Mouse (Mus musculus): ENCODE data around the gene Srp9. TPM values are rescaled to one million over a fixed set of nuclear protein-coding genes. Genes with fewer than 3 reads are reported as not detected.

The Srp9 gene
- polyA plus RNA-seq, 1 experiment = 75.1 TPM

- Histone ChIP-seq H3ac (ENCODE audit: control insufficient read depth, insufficient read length) (peak overlapping the region; percentile 88), H3K27me3 (ENCODE audit: control insufficient read depth, insufficient read depth, insufficient read length) (no peaks in the 10 kb centered on the region), H3K4me2 (ENCODE audit: low read depth) (peak overlapping the region; percentile 95), H3K36me3 (ENCODE audit: control insufficient read depth, insufficient read depth) (peaks cover 7% of the 10 kb centered on the region), H3K4me3 (peak overlapping the region; percentile 35), H3K79me2 (ENCODE audit: control insufficient read depth, insufficient read depth) (peaks cover 45% of the 10 kb centered on the region)
- TF ChIP-seq TCF3 (IDR thresholded peaks at IDR 0.05; ENCODE audit: insufficient read length, low read depth) (no peak), POLR2AphosphoS2 (IDR thresholded peaks at IDR 0.05; ENCODE audit: insufficient read length, low read depth) (peak; percentile 36), MYOG (IDR thresholded peaks at IDR 0.05; ENCODE audit: control insufficient read depth in 1 of 3, insufficient read depth in 1 of 3, insufficient read length in 2 of 3, low read depth in 2 of 3) (peak in 1 of 3 experiments; percentile 17), USF1 (IDR thresholded peaks at IDR 0.05; ENCODE audit: low read depth) (no peak), E2F4 (IDR thresholded peaks at IDR 0.05; ENCODE audit: insufficient read depth) (no peak), POLR2A (IDR thresholded peaks at IDR 0.05; ENCODE audit: insufficient read length, low read depth) (peak; percentile 66), MAX (IDR thresholded peaks at IDR 0.05; ENCODE audit: low read depth) (no peak), MYOD1 (IDR thresholded peaks at IDR 0.05; ENCODE audit: control insufficient read depth in 1 of 3, insufficient read length in 2 of 3, low read depth in 2 of 3) (no peak), SRF (IDR thresholded peaks at IDR 0.05; ENCODE audit: control insufficient read depth, insufficient read length, low read depth) (no peak), TCF12 (IDR thresholded peaks at IDR 0.05; ENCODE audit: insufficient read depth, poor library complexity, severe bottlenecking) (no peak)
Observed at GRCm38 (mm10) chr1:182124924-182125368, 409 bp downstream of the Srp9 start.

GRCm38 (mm10) chr1:182130830-182131229 is 6.3 kb downstream of the Srp9 start:
- Histone ChIP-seq H3K4me3 (no peak overlapping the region), H3ac (ENCODE audit: control insufficient read depth, insufficient read length) (no peak overlapping the region), H3K36me3 (ENCODE audit: control insufficient read depth, insufficient read depth) (peaks cover 13% of the 10 kb centered on the region), H3K79me2 (ENCODE audit: control insufficient read depth, insufficient read depth) (peaks cover 37% of the 10 kb centered on the region), H3K4me2 (ENCODE audit: low read depth) (no peak overlapping the region), H3K27me3 (ENCODE audit: control insufficient read depth, insufficient read depth, insufficient read length) (no peaks in the 10 kb centered on the region)
- no peak for TF ChIP-seq POLR2A (IDR thresholded peaks at IDR 0.05; ENCODE audit: insufficient read length, low read depth)
- TF ChIP-seq MAX (IDR thresholded peaks at IDR 0.05; ENCODE audit: low read depth) = no peak
- no peak for TF ChIP-seq CEBPB (IDR thresholded peaks at IDR 0.05; ENCODE audit: insufficient read depth, poor library complexity, severe bottlenecking)

- H3K4me3 ChIP-seq = no peak overlapping the region
Observed at GRCm38 (mm10) chr1:182137204-182138125, 12.9 kb downstream of the Srp9 start.

GRCm38 (mm10) chr1:182138172-182138571 is 13.6 kb downstream of the Srp9 start:
- no peak overlapping the region for H3ac ChIP-seq (ENCODE audit: control insufficient read depth, insufficient read length)
- H3K27me3 ChIP-seq (ENCODE audit: control insufficient read depth, insufficient read depth, insufficient read length) = peaks cover 17% of the 10 kb centered on the region
- no peaks in the 10 kb centered on the region for H3K79me2 ChIP-seq (ENCODE audit: control insufficient read depth, insufficient read depth)
- H3K4me3 ChIP-seq = no peak overlapping the region
- H3K4me2 ChIP-seq (ENCODE audit: low read depth) = no peak overlapping the region
- no peak for TF ChIP-seq POLR2AphosphoS2 (IDR thresholded peaks at IDR 0.05; ENCODE audit: insufficient read length, low read depth)
- TF ChIP-seq MAX (IDR thresholded peaks at IDR 0.05; ENCODE audit: low read depth) = no peak
- no peak for TF ChIP-seq E2F4 (IDR thresholded peaks at IDR 0.05; ENCODE audit: insufficient read depth)
- no peak for TF ChIP-seq TCF12 (IDR thresholded peaks at IDR 0.05; ENCODE audit: insufficient read depth, poor library complexity, severe bottlenecking)
- TF ChIP-seq MYOG (IDR thresholded peaks at IDR 0.05; ENCODE audit: control insufficient read depth in 1 of 3, insufficient read depth in 1 of 3, insufficient read length in 2 of 3, low read depth in 2 of 3) = no peak
- TF ChIP-seq MYOD1 (IDR thresholded peaks at IDR 0.05; ENCODE audit: control insufficient read depth in 1 of 3, insufficient read length in 2 of 3, low read depth in 2 of 3) = no peak
- no peak for TF ChIP-seq REST (IDR thresholded peaks at IDR 0.05; ENCODE audit: insufficient read depth, insufficient read length)
- TF ChIP-seq CEBPB (IDR thresholded peaks at IDR 0.05; ENCODE audit: insufficient read depth, poor library complexity, severe bottlenecking) = no peak
- no peak for TF ChIP-seq SRF (IDR thresholded peaks at IDR 0.05; ENCODE audit: control insufficient read depth, insufficient read length, low read depth)
- TF ChIP-seq POLR2A (IDR thresholded peaks at IDR 0.05; ENCODE audit: insufficient read length, low read depth) = no peak
- no peak for TF ChIP-seq USF1 (IDR thresholded peaks at IDR 0.05; ENCODE audit: low read depth)
- no peak for TF ChIP-seq TCF3 (IDR thresholded peaks at IDR 0.05; ENCODE audit: insufficient read length, low read depth)
- no peaks in the 10 kb centered on the region for H3K36me3 ChIP-seq (ENCODE audit: control insufficient read depth, insufficient read depth)

More at GRCm38 (mm10) chr1:182137204-182138125, 12.9 kb downstream of the Srp9 start:
- Histone ChIP-seq H3ac (ENCODE audit: control insufficient read depth, insufficient read length) (no peak overlapping the region), H3K79me2 (ENCODE audit: control insufficient read depth, insufficient read depth) (no peaks in the 10 kb centered on the region), H3K36me3 (ENCODE audit: control insufficient read depth, insufficient read depth) (peaks cover 2% of the 10 kb centered on the region), H3K27me3 (ENCODE audit: control insufficient read depth, insufficient read depth, insufficient read length) (peaks cover 14% of the 10 kb centered on the region), H3K4me2 (ENCODE audit: low read depth) (no peak overlapping the region)
- TF ChIP-seq USF1 (IDR thresholded peaks at IDR 0.05; ENCODE audit: low read depth) (no peak), POLR2AphosphoS2 (IDR thresholded peaks at IDR 0.05; ENCODE audit: insufficient read length, low read depth) (no peak), TCF3 (IDR thresholded peaks at IDR 0.05; ENCODE audit: insufficient read length, low read depth) (no peak), POLR2A (IDR thresholded peaks at IDR 0.05; ENCODE audit: insufficient read length, low read depth) (no peak), MAX (IDR thresholded peaks at IDR 0.05; ENCODE audit: low read depth) (no peak), SRF (IDR thresholded peaks at IDR 0.05; ENCODE audit: control insufficient read depth, insufficient read length, low read depth) (no peak), TCF12 (IDR thresholded peaks at IDR 0.05; ENCODE audit: insufficient read depth, poor library complexity, severe bottlenecking) (no peak)

- Histone ChIP-seq H3K4me3 (no peak overlapping the region), H3K4me2 (ENCODE audit: low read depth) (peak overlapping the region; percentile 27), H3K79me2 (ENCODE audit: control insufficient read depth, insufficient read depth) (no peaks in the 10 kb centered on the region), H3K36me3 (ENCODE audit: control insufficient read depth, insufficient read depth) (no peaks in the 10 kb centered on the region), H3ac (ENCODE audit: control insufficient read depth, insufficient read length) (no peak overlapping the region), H3K27me3 (ENCODE audit: control insufficient read depth, insufficient read depth, insufficient read length) (peaks cover 17% of the 10 kb centered on the region)
- TF ChIP-seq MYOD1 (IDR thresholded peaks at IDR 0.05; ENCODE audit: control insufficient read depth in 1 of 3, insufficient read length in 2 of 3, low read depth in 2 of 3) (no peak), TCF12 (IDR thresholded peaks at IDR 0.05; ENCODE audit: insufficient read depth, poor library complexity, severe bottlenecking) (no peak)
Observed at GRCm38 (mm10) chr1:182139937-182140336, 15.4 kb downstream of the Srp9 start.
